Mouse (Mus musculus) kidney, postnatal 0 days (tissue): Measurements from ENCODE around the gene Hdgfl2. TPM values are rescaled to one million over a fixed set of nuclear protein-coding genes. Genes with fewer than 3 reads are reported as not detected.

ENCODE experiments used
- ATAC-seq: fragments of 200-750 bp; cut with Nextera tagmentation; replicated peaks from 2 replicates; pipeline ENCODE4 v1.8.0; 2017; ENCODE audit warnings: low read depth, moderate number of reproducible peaks, moderate TSS enrichment, moderate library complexity; ENCODE audit not compliant: low FRiP score
- DNase-seq: peaks from one replicate; pipeline ENCODE4 v3.0.0-alpha.2; 2016; ENCODE audit warnings: low spot score
- H3K27ac ChIP-seq: fragments of 300-500 bp; sonication (generic); 2 replicates; pipeline ENCODE4 v1.5.1; 2014; ENCODE audit warnings: mild to moderate bottlenecking
- H3K27me3 ChIP-seq: fragments of 300-500 bp; sonication (generic); 2 replicates; pipeline ENCODE4 v1.6.1; 2014; ENCODE audit warnings: low read length, mixed read lengths; ENCODE audit not compliant: insufficient read depth
- H3K36me3 ChIP-seq: fragments of 300-500 bp; sonication (generic); 2 replicates; pipeline ENCODE4 v1.6.1; 2014; ENCODE audit warnings: low read length, mixed read lengths; ENCODE audit not compliant: insufficient read depth
- H3K4me1 ChIP-seq: fragments of 300-500 bp; sonication (generic); replicated peaks from 2 replicates; pipeline ENCODE4 v1.6.1; 2014; ENCODE audit warnings: antibody characterized with exemption, low read length, mixed read lengths; ENCODE audit not compliant: insufficient read depth
- H3K4me2 ChIP-seq: fragments of 300-500 bp; sonication (generic); 2 replicates; pipeline ENCODE4 v1.6.1; 2014; ENCODE audit warnings: mild to moderate bottlenecking, low read length, moderate library complexity, mixed read lengths
- H3K4me3 ChIP-seq: fragments of 300-500 bp; sonication (generic); replicated peaks from 2 replicates; pipeline ENCODE4 v1.5.1; 2014; ENCODE audit warnings: low read depth, low read length
- H3K9ac ChIP-seq: fragments of 300-500 bp; sonication (generic); 2 replicates; pipeline ENCODE4 v1.6.1; 2014; ENCODE audit warnings: low read depth, low read length
- H3K9me3 ChIP-seq: fragments of 300-500 bp; sonication (generic); replicated peaks from 2 replicates; pipeline ENCODE4 v1.6.1; 2016; ENCODE audit warnings: low read length, inconsistent platforms, mixed read lengths
- CTCF ChIP-seq: IDR thresholded peaks from 2 replicates; pipeline ENCODE4 v1.5.1; 2016; ENCODE audit warnings: antibody characterized with exemption, low read depth, mild to moderate bottlenecking, moderate library complexity
- WGBS: fragments of 180-500 bp; shearing (Covaris S2); extraction: QIAGEN DNeasy Blood & Tissue Kit; methylation state at CpG from one replicate; pipeline ENCODE4 v1.1.7; 2014; 5-methylcytosine and 5-hydroxymethylcytosine counted together
- polyA plus RNA-seq: library from polyadenylated mRNA; unstranded; fragments of >200 nt; fragmentation: Nextera tagmentation; extraction: Ambion mirVana; gene quantifications from 2 replicates; pipeline ENCODE4 v1.2.1, GENCODE M21; 2015

The Hdgfl2 gene
- polyA plus RNA-seq, 1 experiment from 2014 or later = 77.5 TPM

GRCm38 (mm10) chr17:56038583-56039261, 40.7 kb upstream of the Hdgfl2 start:
- Histone ChIP-seq H3K27ac (no peak overlapping the region), H3K4me1 (peaks cover 23% of the 10 kb centered on the region), H3K9ac (no peak overlapping the region), H3K27me3 (no peaks in the 10 kb centered on the region), H3K4me3 (no peak overlapping the region), H3K9me3 (no peaks in the 10 kb centered on the region), H3K4me2 (no peak overlapping the region), H3K36me3 (peaks cover under 1% of the 10 kb centered on the region; the same call in 1 of the 2 replicates)
- ATAC-seq (no peak), DNase-seq (no peak)
- no peak for TF ChIP-seq CTCF
- WGBS = 80% methylated on average over 8 of the region's 8 CpGs

DNA sequence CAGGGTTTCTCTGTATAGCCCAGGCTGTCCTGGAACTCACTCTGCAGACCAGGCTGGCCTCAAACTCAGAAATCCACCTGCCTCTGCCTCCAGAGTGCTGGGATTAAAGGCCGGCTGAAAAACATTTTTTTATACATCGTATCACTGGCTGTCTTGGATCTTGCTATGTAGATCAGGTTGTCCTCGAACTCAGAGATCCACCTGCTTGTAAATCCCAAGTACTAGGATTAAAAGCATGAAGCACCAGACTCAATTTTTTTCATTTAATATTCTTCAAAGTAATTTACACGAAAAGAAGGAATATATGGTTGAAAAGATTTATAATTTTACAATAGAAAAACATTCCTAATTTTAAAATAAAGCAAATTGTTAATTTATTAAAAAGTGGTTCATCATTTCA, 40.1 kb upstream of the Hdgfl2 start:
- H3K9me3 ChIP-seq = no peaks in the 10 kb centered on the region
- H3K9ac ChIP-seq = no peak overlapping the region
- H3K36me3 ChIP-seq = no peaks in the 10 kb centered on the region
- H3K4me1 ChIP-seq = peaks cover 21% of the 10 kb centered on the region
- no peak for TF ChIP-seq CTCF
- 80% methylated on average over 4 of the region's 4 CpGs for WGBS
- no peak for DNase-seq
- no peak overlapping the region for H3K27ac ChIP-seq
- H3K4me3 ChIP-seq = no peak overlapping the region
- no peak for ATAC-seq
- H3K4me2 ChIP-seq = peak overlapping the region; percentile 81; the same call in 1 of the 2 replicates
- H3K27me3 ChIP-seq = no peaks in the 10 kb centered on the region

- H3K4me2 ChIP-seq = peak within 1 kb of the TSS; percentile 81
- under 1% methylated on average over 68 of the region's 68 CpGs for WGBS
- peaks cover 3% of the 10 kb centered on the region; the same call in 1 of the 2 replicates for H3K36me3 ChIP-seq
These were observed 39.2 kb upstream of the Hdgfl2 start, which contains the start of gene Chaf1a for GRCm38 (mm10) chr17:56040030-56040856. TSS of gene Chaf1a (plus strand) at chr17:56040439.

GRCm38 (mm10) chr17:56040857-56041163, 38.6 kb upstream of the Hdgfl2 start:
- Histone ChIP-seq H3K27me3 (no peaks in the 10 kb centered on the region), H3K36me3 (peaks cover 8% of the 10 kb centered on the region; the same call in 1 of the 2 replicates), H3K4me1 (peaks cover 11% of the 10 kb centered on the region), H3K4me3 (peak overlapping the region; percentile 66), H3K27ac (no peak overlapping the region), H3K9ac (peak overlapping the region; percentile 85), H3K4me2 (peak overlapping the region; percentile 81), H3K9me3 (no peaks in the 10 kb centered on the region)
- no peak for TF ChIP-seq CTCF
- ATAC-seq (no peak), DNase-seq (peak; percentile 27)
- 2% methylated on average over 12 of the region's 12 CpGs for WGBS

More at GRCm38 (mm10) chr17:56040030-56040856, 39.2 kb upstream of the Hdgfl2 start, which contains the start of gene Chaf1a:
- Histone ChIP-seq H3K4me3 (peak within 1 kb of the TSS; percentile 66), H3K9me3 (no peaks in the 10 kb centered on the region), H3K9ac (peak within 1 kb of the TSS; percentile 85), H3K4me1 (peaks cover 12% of the 10 kb centered on the region), H3K27ac (peak within 1 kb of the TSS; percentile 74), H3K27me3 (no peaks in the 10 kb centered on the region)
- no peak for TF ChIP-seq CTCF
- ATAC-seq (peak; percentile 87), DNase-seq (peak; percentile 99)

- H3K27me3 ChIP-seq = no peaks in the 10 kb centered on the region
- H3K4me2 ChIP-seq = no peak overlapping the region
- no peaks in the 10 kb centered on the region for H3K9me3 ChIP-seq
- no peaks in the 10 kb centered on the region for H3K4me1 ChIP-seq
- WGBS = 87% methylated on average over 5 of the region's 5 CpGs
- H3K9ac ChIP-seq = no peak overlapping the region
- DNase-seq = no peak
- no peak overlapping the region for H3K27ac ChIP-seq
- H3K4me3 ChIP-seq = no peak overlapping the region
- no peak for TF ChIP-seq CTCF
- peaks cover 27% of the 10 kb centered on the region for H3K36me3 ChIP-seq
- ATAC-seq = no peak
These were observed 28.1 kb upstream of the Hdgfl2 start for GRCm38 (mm10) chr17:56051369-56051768.

DNA sequence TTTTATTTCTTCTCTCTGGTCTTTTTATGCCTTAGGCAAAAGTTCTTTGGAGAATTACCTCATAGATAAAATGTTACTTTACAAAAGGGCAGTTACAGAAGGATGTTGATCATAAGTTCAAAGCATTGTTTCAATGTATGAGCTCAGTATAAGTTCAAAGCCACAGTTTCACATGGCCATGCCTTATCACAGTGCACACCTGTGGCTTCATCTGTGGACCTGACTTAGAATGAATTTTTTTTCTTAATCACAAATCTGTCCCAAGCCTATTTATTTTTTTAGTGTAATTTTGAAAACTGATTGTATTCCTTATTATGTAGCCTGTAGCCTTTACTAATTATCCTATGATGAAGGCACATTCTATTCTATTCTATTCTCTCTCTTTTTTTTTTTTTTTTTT, 24.5 kb upstream of the Hdgfl2 start:
- H3K9ac ChIP-seq = no peak overlapping the region
- no peaks in the 10 kb centered on the region for H3K9me3 ChIP-seq
- no peaks in the 10 kb centered on the region for H3K27me3 ChIP-seq
- ATAC-seq (no peak), DNase-seq (no peak)
- no peak overlapping the region for H3K4me2 ChIP-seq
- no peak overlapping the region for H3K27ac ChIP-seq
- TF ChIP-seq CTCF = no peak
- no peak overlapping the region for H3K4me3 ChIP-seq
- peaks cover 21% of the 10 kb centered on the region for H3K36me3 ChIP-seq
- H3K4me1 ChIP-seq = no peaks in the 10 kb centered on the region
